Mouse (Mus musculus) B cell, adult (primary cell): ENCODE results near the gene March11. TPM values are rescaled to one million over a fixed set of nuclear protein-coding genes. Genes with fewer than 3 reads are reported as not detected.

Source experiments
- total RNA-seq: library from RNA; stranded (reverse); gene quantifications from 4 replicates; pipeline ENCODE4 v1.2.4, GENCODE M21; 2023; ENCODE audit not compliant: inconsistent age

March11 gene
- not detected in 4 replicates for total RNA-seq

GRCm38 (mm10) chr15:26308629-26309230 is at the start of gene March11:
Gene March11 (plus strand): TSS chr15:26309048.

